Mouse (Mus musculus) testis, adult 2 months (tissue): ENCODE measurements around the gene Gtse1.

ENCODE experiments used
- CTCF ChIP-seq: fragments of 200-500 bp; IDR thresholded peaks from 2 replicates; pipeline ENCODE4 v1.5.1; 2012; ENCODE audit warnings: low read depth, mild to moderate bottlenecking, inconsistent platforms, low read length, moderate library complexity; ENCODE audit not compliant: control insufficient read depth, insufficient read depth, insufficient replicate concordance
- POLR2A ChIP-seq: fragments of 200-500 bp; IDR thresholded peaks from 2 replicates; pipeline ENCODE4 v1.6.1; 2012; ENCODE audit warnings: low read depth, mild to moderate bottlenecking, inconsistent platforms, low read length, moderate library complexity; ENCODE audit not compliant: control insufficient read depth

- TF ChIP-seq CTCF (no peak), POLR2A (no peak)
Observed at GRCm38 (mm10) chr15:85810462-85810805, 49.1 kb upstream of the Gtse1 start.
